Mouse (Mus musculus): Measurements from ENCODE around the gene Stra8.

- TF ChIP-seq POLR2A (IDR thresholded peaks at IDR 0.05; ENCODE audit: extremely low read depth, insufficient read depth, low read length): no peak
- no peak for TF ChIP-seq CTCF (IDR thresholded peaks at IDR 0.05; ENCODE audit: extremely low read depth, insufficient read depth, low read length)
Observed at GRCm38 (mm10) chr6:34979291-34979690, 59.3 kb downstream of the Stra8 start.
